Mouse (Mus musculus): ENCODE results near the gene Mgat4b.

DNA sequence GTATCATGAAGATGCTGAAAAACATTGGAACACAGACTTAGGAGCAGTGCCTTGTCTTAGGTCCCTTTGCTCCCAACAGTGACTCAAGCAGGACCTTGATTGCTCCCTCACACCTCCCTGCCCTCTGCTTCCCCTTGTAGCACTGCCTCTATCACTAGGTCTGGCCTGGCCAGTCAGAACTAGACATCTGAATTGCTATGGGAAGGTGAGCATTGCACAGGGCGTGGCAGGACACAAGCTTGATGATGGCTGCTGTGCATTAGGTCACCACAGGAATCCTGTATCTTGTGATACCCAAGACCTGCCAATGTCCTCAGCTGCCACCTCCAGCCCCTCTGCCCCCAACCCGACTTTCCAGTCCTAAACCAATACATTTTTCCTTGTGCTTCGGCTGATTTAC lies 56.3 kb downstream of the Mgat4b start:
- no peak for TF ChIP-seq CTCF (IDR thresholded peaks at IDR 0.05; ENCODE audit: extremely low read depth, insufficient read length, insufficient replicate concordance, low read depth, low read length)
- no peak for TF ChIP-seq POLR2A (IDR thresholded peaks at IDR 0.05; ENCODE audit: low read depth, low read length)

All from small intestine, adult 2 months (tissue).